Mouse (Mus musculus) testis, adult 2 months (tissue): ENCODE results near the gene Cda. TPM values are rescaled to one million over a fixed set of nuclear protein-coding genes. Genes with fewer than 3 reads are reported as not detected.

Source experiments
- H3K27ac ChIP-seq: fragments of 200-500 bp; 2 replicates; pipeline ENCODE4 v1.5.1; 2012; ENCODE audit warnings: low read depth, low read length; ENCODE audit not compliant: control insufficient read depth, insufficient read depth
- H3K27me3 ChIP-seq: fragments of 200-500 bp; 2 replicates; pipeline ENCODE4 v1.6.1; 2012; ENCODE audit warnings: mild to moderate bottlenecking, low read length, moderate library complexity; ENCODE audit not compliant: control insufficient read depth, insufficient read depth
- H3K36me3 ChIP-seq: fragments of 200-500 bp; 2 replicates; pipeline ENCODE4 v1.6.1; 2012; ENCODE audit warnings: mild to moderate bottlenecking, low read length; ENCODE audit not compliant: control insufficient read depth, insufficient read depth
- H3K4me1 ChIP-seq: fragments of 200-500 bp; 2 replicates; pipeline ENCODE4 v1.6.1; 2012; ENCODE audit warnings: low read length; ENCODE audit not compliant: control insufficient read depth, insufficient read depth
- H3K4me3 ChIP-seq: fragments of 200-500 bp; 2 replicates; pipeline ENCODE4 v1.5.1; 2012; ENCODE audit warnings: low read depth, mild to moderate bottlenecking, low read length, moderate library complexity, mixed read lengths; ENCODE audit not compliant: control insufficient read depth
- CTCF ChIP-seq: fragments of 200-500 bp; IDR thresholded peaks from 2 replicates; pipeline ENCODE4 v1.5.1; 2012; ENCODE audit warnings: low read depth, mild to moderate bottlenecking, inconsistent platforms, low read length, moderate library complexity; ENCODE audit not compliant: control insufficient read depth, insufficient read depth, insufficient replicate concordance
- POLR2A ChIP-seq: fragments of 200-500 bp; IDR thresholded peaks from 2 replicates; pipeline ENCODE4 v1.6.1; 2012; ENCODE audit warnings: low read depth, mild to moderate bottlenecking, inconsistent platforms, low read length, moderate library complexity; ENCODE audit not compliant: control insufficient read depth
- polyA plus RNA-seq: library from polyadenylated mRNA; depleted of rRNA; stranded (reverse); fragments of >200 nt; gene quantifications from 2 replicates; pipeline ENCODE4 v1.2.3, GENCODE M21; 2012; rRNA removed

Gene Cda
- 0.13 and 0.61 TPM in 2 replicates for polyA plus RNA-seq

DNA sequence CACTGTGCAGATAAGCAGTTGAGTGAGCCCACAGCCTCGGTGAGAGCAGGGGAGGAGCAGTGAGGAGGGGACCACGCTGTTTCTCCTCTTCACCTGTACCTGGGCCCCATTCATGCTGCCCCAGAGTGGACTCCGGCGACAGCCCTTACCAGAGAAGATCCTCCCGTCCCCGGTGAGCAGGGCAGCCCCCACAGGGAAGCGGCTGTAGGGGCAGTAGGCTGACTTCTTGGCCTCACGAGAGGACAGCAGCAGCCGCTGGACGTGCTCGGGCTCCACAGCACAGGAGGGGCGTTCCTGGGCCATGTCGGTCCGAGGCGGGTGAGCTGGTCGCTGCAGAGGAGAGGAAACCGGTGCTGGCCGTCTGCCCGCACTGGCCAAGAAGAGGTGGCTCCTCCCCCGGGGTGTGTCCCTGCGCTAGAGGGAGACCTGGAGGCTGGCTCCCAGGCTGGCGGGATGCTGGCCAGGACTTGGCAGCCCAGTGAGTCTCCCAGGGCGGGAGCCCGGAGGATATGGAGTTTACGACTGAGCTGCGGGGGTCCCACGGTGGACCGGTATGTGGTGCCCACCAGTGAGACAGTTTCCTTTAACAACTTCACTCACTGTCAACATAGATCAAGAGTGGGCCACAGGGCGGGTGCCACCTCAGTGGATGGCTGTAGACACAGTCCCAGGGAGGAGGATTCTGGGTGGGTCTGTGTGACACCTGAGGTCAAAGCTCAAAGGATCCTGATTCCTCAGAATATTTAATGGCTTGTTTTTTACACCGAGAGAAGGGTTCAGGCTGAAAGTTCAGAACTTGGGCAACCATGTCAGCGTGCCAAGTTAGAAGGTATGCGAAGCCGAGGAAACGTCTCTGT is at the start of gene Cda:
Gene Cda, minus strand, starts transcription at position 352 of the 857 bp plus-strand sequence.
- Histone ChIP-seq H3K36me3 (no peaks in the 10 kb centered on the region), H3K4me3 (no peak within 1 kb of the TSS), H3K27ac (no peak within 1 kb of the TSS), H3K27me3 (no peaks in the 10 kb centered on the region), H3K4me1 (peaks cover 3% of the 10 kb centered on the region)
- TF ChIP-seq CTCF (no peak), POLR2A (no peak)

DNA sequence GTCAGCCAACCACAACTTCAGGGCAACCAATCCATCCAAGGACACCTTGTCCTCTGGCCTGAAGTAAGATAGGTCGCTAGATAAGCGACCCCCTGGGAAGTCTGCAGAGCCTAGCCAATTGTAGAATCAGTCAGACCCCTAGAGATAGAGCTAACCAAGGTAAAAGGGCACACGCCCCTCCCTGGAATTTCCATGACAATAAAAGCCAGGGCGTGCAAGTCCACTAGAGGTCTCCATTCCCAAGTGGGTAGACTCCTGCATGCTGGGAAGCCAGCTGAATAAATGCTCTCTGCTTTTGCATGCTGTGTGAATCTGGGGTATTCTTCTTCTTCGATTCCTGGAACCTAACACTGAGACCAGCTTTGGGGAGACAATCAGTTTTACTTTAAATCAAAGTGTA is 48.6 kb upstream of the Cda start:
- no peaks in the 10 kb centered on the region for H3K36me3 ChIP-seq
- H3K27ac ChIP-seq = no peak overlapping the region
- no peak for TF ChIP-seq CTCF
- TF ChIP-seq POLR2A = no peak
- no peaks in the 10 kb centered on the region for H3K4me1 ChIP-seq
- no peaks in the 10 kb centered on the region for H3K27me3 ChIP-seq
- no peak overlapping the region for H3K4me3 ChIP-seq

DNA sequence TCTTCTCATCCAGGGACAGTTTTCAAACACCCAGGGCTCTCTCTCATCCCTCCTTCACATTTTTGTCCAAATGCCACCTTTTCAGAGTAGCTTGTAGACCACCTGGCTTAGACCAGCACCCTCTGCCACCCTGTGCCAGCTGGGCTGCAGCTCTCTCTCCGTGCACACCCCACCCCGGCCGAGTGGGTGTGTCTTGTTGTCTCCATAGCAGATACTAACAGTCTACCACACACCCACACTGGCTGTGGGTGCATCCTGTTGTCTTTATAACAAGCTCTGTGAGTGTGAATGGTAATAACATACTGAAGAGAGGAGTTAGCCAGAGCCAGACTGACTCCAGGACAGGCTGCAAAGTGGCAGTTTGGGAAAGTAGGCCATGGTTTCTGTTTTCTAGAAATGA is 48.2 kb upstream of the Cda start:
- no peaks in the 10 kb centered on the region for H3K4me1 ChIP-seq
- no peak overlapping the region for H3K4me3 ChIP-seq
- TF ChIP-seq CTCF (no peak), POLR2A (no peak)
- H3K36me3 ChIP-seq = no peaks in the 10 kb centered on the region
- H3K27me3 ChIP-seq = no peaks in the 10 kb centered on the region
- H3K27ac ChIP-seq = no peak overlapping the region

DNA sequence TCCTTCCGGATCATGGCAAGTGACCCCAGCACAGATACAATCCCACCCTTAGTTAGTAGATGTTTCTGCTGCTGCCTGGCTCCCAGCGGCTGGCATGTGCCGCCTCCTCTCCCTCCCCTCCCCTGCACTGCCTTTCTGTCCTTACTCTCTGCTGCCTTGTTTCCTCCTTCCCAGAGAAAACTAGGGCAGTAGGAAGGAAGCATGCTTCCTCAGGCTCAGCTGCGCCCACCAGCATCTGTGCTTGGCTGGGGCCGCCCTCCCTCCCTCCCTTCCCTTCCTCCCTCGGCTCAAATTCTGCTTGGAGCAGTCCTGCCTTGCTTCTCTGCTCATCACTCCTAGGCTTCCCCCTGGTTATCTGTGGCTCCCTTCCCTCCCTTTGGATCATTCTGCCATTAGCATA is 46.9 kb upstream of the Cda start:
- Histone ChIP-seq H3K27me3 (no peaks in the 10 kb centered on the region), H3K27ac (no peak overlapping the region), H3K4me3 (no peak overlapping the region), H3K4me1 (no peaks in the 10 kb centered on the region), H3K36me3 (no peaks in the 10 kb centered on the region)
- no peak for TF ChIP-seq CTCF
- TF ChIP-seq POLR2A = no peak

DNA sequence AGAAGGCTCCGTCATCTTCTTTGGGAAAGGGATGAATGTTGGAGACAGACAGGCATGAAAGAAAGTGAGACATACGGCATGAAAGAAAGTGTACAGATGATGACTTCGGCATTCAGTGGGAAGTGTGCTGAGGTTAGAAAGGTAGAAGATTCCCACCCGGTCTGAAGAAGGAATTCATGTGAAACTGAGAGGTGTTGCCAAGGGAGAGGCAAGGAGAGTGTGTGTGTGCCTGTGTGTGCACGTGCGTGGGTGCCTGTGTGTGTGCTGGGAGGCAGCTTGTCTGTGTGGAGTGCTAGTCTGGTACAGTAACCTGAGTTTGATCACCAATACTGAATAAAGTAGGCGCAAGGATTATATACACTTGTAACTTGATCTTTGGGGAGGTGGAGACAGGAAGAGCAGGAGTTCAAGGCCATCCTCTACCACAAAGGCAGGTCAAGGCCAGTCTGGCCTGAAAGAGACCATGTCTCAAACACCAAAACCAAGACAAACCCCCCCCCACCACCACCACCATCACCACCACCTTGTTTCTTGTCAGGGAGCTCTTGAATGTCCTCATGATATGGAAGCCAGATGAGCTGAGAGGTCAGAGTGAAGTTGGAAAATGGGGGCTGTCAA is 43.8 kb upstream of the Cda start:
- Histone ChIP-seq H3K27me3 (no peaks in the 10 kb centered on the region), H3K27ac (no peak overlapping the region), H3K4me3 (no peak overlapping the region), H3K36me3 (no peaks in the 10 kb centered on the region), H3K4me1 (no peaks in the 10 kb centered on the region)
- TF ChIP-seq CTCF (no peak), POLR2A (no peak)

DNA sequence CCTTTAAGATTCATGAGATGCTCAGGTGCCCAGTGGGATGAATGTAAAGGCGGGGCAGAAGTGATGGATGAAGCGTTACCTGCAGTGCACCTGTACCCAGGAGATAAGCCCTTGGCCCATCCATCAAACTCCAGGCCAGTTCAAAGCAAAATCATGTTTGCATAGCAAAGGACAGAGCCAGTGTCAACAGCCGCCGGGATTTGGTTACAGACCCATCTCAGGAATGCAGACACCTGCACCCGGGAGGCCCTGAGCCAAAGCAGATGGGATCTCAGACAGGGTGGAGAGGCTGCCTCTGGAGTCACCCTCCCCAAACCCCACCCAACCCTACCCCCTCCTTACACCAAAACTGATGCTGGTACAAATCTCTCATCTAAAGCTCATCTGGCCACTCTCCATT is 43.2 kb upstream of the Cda start:
- H3K36me3 ChIP-seq = no peaks in the 10 kb centered on the region
- H3K4me1 ChIP-seq = no peaks in the 10 kb centered on the region
- H3K27ac ChIP-seq = no peak overlapping the region
- TF ChIP-seq CTCF (no peak), POLR2A (no peak)
- H3K4me3 ChIP-seq = no peak overlapping the region
- H3K27me3 ChIP-seq = no peaks in the 10 kb centered on the region

DNA sequence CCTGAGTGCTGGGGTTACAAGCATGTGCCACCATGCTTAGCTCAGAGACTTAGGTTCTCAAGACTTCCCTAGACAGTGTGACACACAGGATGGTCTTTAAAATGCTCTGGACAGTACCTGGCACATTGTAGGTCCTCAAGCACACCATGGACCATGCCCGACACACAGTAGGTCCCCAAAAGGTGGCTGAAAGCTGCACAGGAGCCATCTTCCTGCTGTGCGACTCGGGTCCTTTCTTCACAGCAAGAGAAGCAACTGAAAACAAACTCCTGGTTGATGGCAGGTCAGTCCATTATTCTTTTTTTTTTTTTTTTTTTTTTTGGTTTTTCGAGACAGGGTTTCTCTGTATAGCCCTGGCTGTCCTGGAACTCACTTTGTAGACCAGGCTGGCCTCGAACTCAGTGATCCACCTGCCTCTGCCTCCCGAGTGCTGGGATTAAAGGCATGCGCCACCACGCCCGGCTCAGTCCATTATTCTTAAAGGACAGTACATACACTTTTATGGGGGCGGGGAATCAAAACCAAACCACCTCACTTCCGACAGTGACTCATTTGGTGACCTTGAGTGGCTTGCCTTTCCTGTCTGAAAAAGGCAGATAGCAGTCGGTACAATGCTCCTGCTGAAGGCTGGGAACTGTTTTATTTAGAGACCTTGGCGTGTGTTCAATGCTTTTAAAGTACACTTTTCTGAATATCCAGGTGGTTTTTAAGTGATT is 39.8 kb upstream of the Cda start:
- Histone ChIP-seq H3K4me1 (no peaks in the 10 kb centered on the region), H3K36me3 (no peaks in the 10 kb centered on the region), H3K27me3 (no peaks in the 10 kb centered on the region), H3K27ac (no peak overlapping the region), H3K4me3 (no peak overlapping the region)
- TF ChIP-seq POLR2A (no peak), CTCF (no peak)
